Mouse (Mus musculus) ES-E14 (cell line): ENCODE measurements around the gene Adh6b. TPM values are rescaled to one million over a fixed set of nuclear protein-coding genes. Genes with fewer than 3 reads are reported as not detected.
"Not testable (repeated sequence)": the region's sequence is repeated elsewhere in the genome, so short reads cannot be mapped to it uniquely, and the experiment has no call there.

Source experiments
- DNase-seq: peaks from one replicate; pipeline ENCODE4 v3.0.0-alpha.2; 2013; ENCODE audit warnings: low read depth, low spot score
- H3K27ac ChIP-seq: 2 replicates; pipeline ENCODE4 v1.5.1; 2012; ENCODE audit warnings: low read depth, mild to moderate bottlenecking, low read length, moderate library complexity, mixed read lengths; ENCODE audit not compliant: poor library complexity, insufficient read depth, severe bottlenecking
- H3K36me3 ChIP-seq: 2 replicates; pipeline ENCODE4 v1.6.1; 2012; ENCODE audit warnings: mild to moderate bottlenecking, low read length, moderate library complexity, mixed read lengths; ENCODE audit not compliant: control insufficient read depth, poor library complexity, insufficient read depth, severe bottlenecking
- H3K4me1 ChIP-seq, 2 experiments: fragments of 150-350 bp in 1 of 2; sonication (generic) in 1 of 2; 2 replicates each; pipeline ENCODE4 v1.6.1; 2012; ENCODE audit warnings: low read length in 2 of 2, mild to moderate bottlenecking in 1 of 2, mixed read lengths in 1 of 2; ENCODE audit not compliant: control insufficient read depth in 2 of 2, insufficient read depth in 2 of 2, poor library complexity in 1 of 2
- H3K4me3 ChIP-seq, 2 experiments: fragments of 150-350 bp in 1 of 2; sonication (generic) in 1 of 2; 2 replicates each; pipeline ENCODE4 v1.5.1; 2012; ENCODE audit warnings: low read length in 2 of 2, low read depth in 1 of 2, mild to moderate bottlenecking in 1 of 2, mixed read lengths in 1 of 2; ENCODE audit not compliant: insufficient read depth in 1 of 2, poor library complexity in 1 of 2, severe bottlenecking in 1 of 2
- H3K9ac ChIP-seq: 2 replicates; pipeline ENCODE4 v1.6.1; 2012; ENCODE audit warnings: low read depth, mild to moderate bottlenecking, low read length, mixed read lengths; ENCODE audit not compliant: poor library complexity, insufficient read depth, severe bottlenecking
- H3K9me3 ChIP-seq: fragments of 150-350 bp; sonication (generic); 2 replicates; pipeline ENCODE4 v1.6.1; 2012; ENCODE audit warnings: low read depth, mild to moderate bottlenecking, low read length; ENCODE audit not compliant: control insufficient read depth, insufficient read depth
- CHD2 ChIP-seq: IDR thresholded peaks from 2 replicates; pipeline ENCODE4 v1.6.1; 2014; ENCODE audit warnings: mild to moderate bottlenecking, low read depth, low read length, inconsistent platforms
- HCFC1 ChIP-seq: IDR thresholded peaks from 2 replicates; pipeline ENCODE4 v1.6.1; 2012; ENCODE audit warnings: low read length, inconsistent platforms, borderline replicate concordance; ENCODE audit not compliant: insufficient read depth
- MAFK ChIP-seq: IDR thresholded peaks from 2 replicates; pipeline ENCODE4 v1.6.1; 2014; ENCODE audit warnings: mild to moderate bottlenecking, low read depth, low read length, inconsistent platforms; ENCODE audit not compliant: insufficient read depth
- ZC3H11A ChIP-seq: IDR thresholded peaks from 2 replicates; pipeline ENCODE4 v1.6.1; 2012; ENCODE audit warnings: low read depth, mild to moderate bottlenecking, inconsistent platforms, low read length, borderline replicate concordance
- ZNF384 ChIP-seq: IDR thresholded peaks from 2 replicates; pipeline ENCODE4 v1.6.1; 2012; ENCODE audit warnings: low read depth, low read length, inconsistent platforms
- in situ Hi-C, 2 experiments: fragments of 600-800 bp; cut with MboI; formaldehyde crosslinking; loops; one replicate each; pipeline ENCODE4 v1.15.1; 2025; ENCODE audit warnings: low sequenced_read_pairs in 2 of 2, inconsistent platforms in 1 of 2; ENCODE audit not compliant: unreplicated experiment in 2 of 2
- total RNA-seq: library from RNA; depleted of rRNA; stranded (reverse); fragments of 300-350 nt; gene quantifications from 2 replicates; pipeline ENCODE4 v1.2.3, GENCODE M21; 2012

Adh6b gene
- total RNA-seq, 1 experiment, result not detected

DNA sequence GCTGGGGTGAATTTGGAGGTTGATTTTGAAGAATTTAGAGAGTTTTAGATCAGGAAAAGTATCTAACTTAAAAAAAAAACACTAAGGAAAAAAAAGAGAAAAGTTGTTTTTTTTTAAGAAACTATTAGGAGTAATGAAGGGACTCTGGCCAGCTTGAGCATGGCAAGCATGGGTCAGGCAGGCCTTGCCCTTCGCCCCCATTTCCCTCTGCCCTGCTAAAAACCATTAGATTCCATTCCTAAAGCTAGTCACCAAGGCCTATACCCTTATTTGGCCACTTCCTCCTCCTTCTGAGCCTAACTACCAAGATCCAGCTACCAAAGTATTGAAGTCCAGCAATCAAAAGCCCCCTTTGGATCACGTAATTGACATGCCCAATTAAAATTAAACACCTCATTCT, 24.6 kb downstream of the Adh6b start:
- Histone ChIP-seq H3K4me3 (no peak overlapping the region), H3K9ac (no peak overlapping the region), H3K4me1 (no peaks in the 10 kb centered on the region), H3K9me3 (no peaks in the 10 kb centered on the region), H3K36me3 (no peaks in the 10 kb centered on the region), H3K27ac (no peak overlapping the region)
- no peak for DNase-seq
- TF ChIP-seq CHD2 (no peak), MAFK (no peak), ZNF384 (no peak), HCFC1 (no peak), ZC3H11A (no peak)
- in situ Hi-C loops, result no loop called here

- H3K4me3 ChIP-seq, result no peak overlapping the region
- no peak for TF ChIP-seq ZC3H11A
- no peak for TF ChIP-seq HCFC1
- TF ChIP-seq CHD2, result no peak
- no peak for TF ChIP-seq ZNF384
- no peak for TF ChIP-seq MAFK
- no peak overlapping the region for H3K9ac ChIP-seq
- DNase-seq, result no peak
- no peak overlapping the region for H3K27ac ChIP-seq
- H3K36me3 ChIP-seq, result no peaks in the 10 kb centered on the region
- H3K9me3 ChIP-seq, result no peaks in the 10 kb centered on the region
- no peaks in the 10 kb centered on the region for H3K4me1 ChIP-seq
- in situ Hi-C loops, result no loop called here
Observed at GRCm38 (mm10) chr3:138369546-138369945, 28.0 kb downstream of the Adh6b start.

GRCm38 (mm10) chr3:138370289-138370688, 28.7 kb downstream of the Adh6b start:
- H3K4me3 ChIP-seq, DNase-seq: not testable (repeated sequence)

DNA sequence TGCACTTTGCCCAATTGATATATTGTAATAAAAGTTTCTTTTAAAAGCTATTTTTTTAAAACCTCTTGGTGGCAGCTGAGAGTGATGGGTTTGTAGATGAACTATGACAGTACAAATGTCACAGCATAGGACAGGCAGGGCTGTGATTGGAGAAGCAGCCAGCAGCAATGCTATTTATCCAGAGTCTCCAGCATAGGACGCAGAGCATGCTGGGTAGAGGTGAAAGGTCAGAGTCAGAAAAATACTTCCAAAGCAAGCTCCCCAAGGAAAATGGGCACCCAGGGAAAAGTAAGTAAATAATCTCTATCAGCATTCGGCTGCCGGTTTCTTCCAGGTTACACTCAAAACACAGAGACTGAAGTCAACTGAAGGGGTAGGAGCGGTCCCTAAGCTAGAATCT, 32.3 kb downstream of the Adh6b start:
- H3K36me3 ChIP-seq, result no peaks in the 10 kb centered on the region
- H3K9ac ChIP-seq, result no peak overlapping the region
- in situ Hi-C loops, result no loop called here
- no peak for DNase-seq
- no peaks in the 10 kb centered on the region for H3K9me3 ChIP-seq
- no peak for TF ChIP-seq ZNF384
- TF ChIP-seq HCFC1, result no peak
- no peak for TF ChIP-seq CHD2
- TF ChIP-seq MAFK, result no peak
- no peak for TF ChIP-seq ZC3H11A
- no peak overlapping the region for H3K27ac ChIP-seq
- H3K4me3 ChIP-seq, result no peak overlapping the region
- no peaks in the 10 kb centered on the region for H3K4me1 ChIP-seq

More at GRCm38 (mm10) chr3:138370289-138370688, 28.7 kb downstream of the Adh6b start:
- H3K9ac ChIP-seq, H3K4me1 ChIP-seq, H3K27ac ChIP-seq, H3K36me3 ChIP-seq, in situ Hi-C loops, H3K9me3 ChIP-seq: not testable (repeated sequence)

DNA sequence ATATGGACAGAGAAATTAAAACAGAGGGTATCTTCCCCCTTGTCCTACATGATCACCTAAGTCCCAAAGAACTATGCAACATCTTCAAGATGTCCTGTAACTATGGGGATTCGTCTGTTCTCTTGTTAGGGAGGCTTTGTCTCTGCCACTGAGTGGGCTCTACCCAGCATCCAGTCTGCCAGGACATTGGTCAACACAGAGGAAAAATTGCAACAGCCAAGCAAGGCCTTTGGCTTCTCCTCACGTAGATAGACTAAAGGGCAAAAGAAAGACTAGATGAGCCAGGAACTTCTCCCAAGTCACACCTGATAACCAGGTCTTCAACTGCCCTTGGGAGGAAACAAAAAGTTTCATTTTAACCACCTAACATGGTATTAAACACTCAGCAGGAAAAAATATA, 33.6 kb downstream of the Adh6b start:
- TF ChIP-seq HCFC1, result no peak
- TF ChIP-seq CHD2, result no peak
- TF ChIP-seq ZC3H11A, result no peak
- TF ChIP-seq ZNF384, result no peak
- no peak for TF ChIP-seq MAFK

More for the DNA sequence above, 33.6 kb downstream of the Adh6b start:
- no peaks in the 10 kb centered on the region for H3K4me1 ChIP-seq
- DNase-seq, result no peak
- no peak overlapping the region for H3K4me3 ChIP-seq
- H3K27ac ChIP-seq, result no peak overlapping the region
- H3K36me3 ChIP-seq, result no peaks in the 10 kb centered on the region
- no peak overlapping the region for H3K9ac ChIP-seq
- H3K9me3 ChIP-seq, result no peaks in the 10 kb centered on the region
- in situ Hi-C loops, result no loop called here
